Mouse (Mus musculus): ENCODE measurements around the gene Ptn. TPM values are rescaled to one million over a fixed set of nuclear protein-coding genes. Genes with fewer than 3 reads are reported as not detected.
A peak's percentile ranks its signal among the peaks of the same experiment; 100 is the strongest.
"Not testable (repeated sequence)": the region's sequence is repeated elsewhere in the genome, so short reads cannot be mapped to it uniquely, and the experiment has no call there.

The Ptn gene
- polyA plus RNA-seq, 1 experiment from 2014 or later: 774 TPM

GRCm38 (mm10) chr6:36777567-36778337 lies 32.3 kb downstream of the Ptn start:
- peak overlapping the region; percentile 70 for H3K27ac ChIP-seq
- H3K4me3 ChIP-seq: no peak overlapping the region
- peaks cover 5% of the 10 kb centered on the region; the same call in 1 of the 2 replicates for H3K36me3 ChIP-seq
- no peaks in the 10 kb centered on the region for H3K9me3 ChIP-seq
- peaks cover 66% of the 10 kb centered on the region for H3K4me1 ChIP-seq (replicated peaks)
- ATAC-seq (ENCODE audit: low FRiP score): 0 out of 2 replicates have a peak, but pooled peaks have one; percentile 25
- 27% methylated on average over 7 of the region's 7 CpGs for WGBS
- H3K4me2 ChIP-seq: no peak overlapping the region
- no peak overlapping the region for H3K9ac ChIP-seq
- peaks cover 20% of the 10 kb centered on the region; the same call in 1 of the 2 replicates for H3K27me3 ChIP-seq

DNA sequence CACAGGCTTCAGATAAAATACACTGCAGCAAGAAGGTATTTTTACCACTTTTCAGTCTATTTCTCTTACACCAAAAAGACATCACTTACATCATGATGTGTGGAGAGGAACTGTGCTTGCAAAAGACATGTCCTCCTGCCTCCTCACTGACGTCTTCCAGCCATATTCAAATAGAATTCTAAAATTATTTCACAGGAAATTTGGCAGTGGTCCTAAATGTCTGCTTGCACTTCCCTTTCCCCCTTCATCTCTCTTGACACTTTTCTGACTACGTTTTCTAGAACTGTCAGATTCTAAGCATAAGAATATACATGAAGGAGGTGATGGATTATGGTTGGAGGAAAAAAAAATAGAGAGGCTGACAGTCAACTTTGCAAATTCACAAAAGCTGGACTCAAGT lies 33.0 kb downstream of the Ptn start:
- 22% methylated on average over 2 of the region's 2 CpGs for WGBS
- Histone ChIP-seq H3K27me3 (peaks cover 24% of the 10 kb centered on the region), H3K4me1 (replicated peaks) (peaks cover 63% of the 10 kb centered on the region)

DNA sequence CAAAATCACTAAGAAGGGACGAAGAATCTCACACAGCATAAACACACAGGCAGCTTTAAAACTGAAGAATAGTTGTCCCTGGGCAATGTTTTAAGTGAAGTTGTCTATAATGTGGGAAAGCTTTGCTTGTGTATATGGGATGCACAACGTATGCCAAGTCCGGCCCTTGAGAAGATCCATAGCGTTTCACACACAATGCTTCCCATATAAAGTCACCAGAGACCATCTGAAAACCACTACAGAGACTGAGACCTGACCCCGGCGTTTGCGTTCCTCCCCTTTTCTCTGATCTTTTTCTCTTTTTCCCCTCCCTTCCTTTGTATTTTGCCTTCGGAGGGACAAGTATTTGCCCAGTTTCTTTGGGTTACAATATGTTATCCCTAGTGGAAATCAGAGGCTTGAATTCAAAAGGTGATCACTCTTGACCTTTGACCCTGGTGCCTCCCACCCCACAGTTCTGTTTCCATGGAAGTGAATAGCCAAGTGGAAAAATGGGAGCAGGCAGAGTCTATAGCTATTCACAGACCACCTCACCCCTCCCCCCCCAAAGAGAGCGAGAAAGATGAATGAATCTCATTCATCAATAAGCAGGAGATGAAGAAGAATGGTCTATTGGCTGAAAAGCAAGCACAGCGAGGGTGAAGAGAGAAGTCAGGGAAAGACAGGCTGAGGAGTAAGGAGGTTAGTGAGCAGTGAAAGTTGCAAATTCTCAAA lies 34.2 kb downstream of the Ptn start:
- Histone ChIP-seq H3K9me3 (no peaks in the 10 kb centered on the region), H3K36me3 (peaks cover 9% of the 10 kb centered on the region; the same call in 1 of the 2 replicates), H3K27me3 (peaks cover 35% of the 10 kb centered on the region), H3K4me2 (no peak overlapping the region), H3K9ac (no peak overlapping the region), H3K4me1 (replicated peaks) (peaks cover 65% of the 10 kb centered on the region), H3K4me3 (no peak overlapping the region), H3K27ac (peak overlapping the region; percentile 80; the same call in 1 of the 2 replicates)
- ATAC-seq (ENCODE audit: low FRiP score): peak; percentile 82
- 13% methylated on average over 10 of the region's 10 CpGs for WGBS

More for the DNA sequence above, 33.0 kb downstream of the Ptn start:
- Histone ChIP-seq H3K36me3 (peaks cover 7% of the 10 kb centered on the region; the same call in 1 of the 2 replicates), H3K9ac (no peak overlapping the region), H3K4me2 (no peak overlapping the region), H3K27ac (peak overlapping the region; percentile 70), H3K4me3 (no peak overlapping the region), H3K9me3 (no peaks in the 10 kb centered on the region)
- no peak for ATAC-seq (ENCODE audit: low FRiP score)

- peaks cover 45% of the 10 kb centered on the region for H3K4me1 ChIP-seq (replicated peaks)
- H3K9ac ChIP-seq: no peak overlapping the region
- WGBS: 80% methylated on average over 2 of the region's 2 CpGs
- ATAC-seq (ENCODE audit: low FRiP score): no peak
- peaks cover 32% of the 10 kb centered on the region for H3K27me3 ChIP-seq
- no peak overlapping the region for H3K4me3 ChIP-seq
- no peaks in the 10 kb centered on the region for H3K9me3 ChIP-seq
- no peak overlapping the region for H3K27ac ChIP-seq
- peaks cover 5% of the 10 kb centered on the region; the same call in 1 of the 2 replicates for H3K36me3 ChIP-seq
- no peak overlapping the region for H3K4me2 ChIP-seq
These were observed 37.5 kb downstream of the Ptn start for GRCm38 (mm10) chr6:36772541-36772940.

GRCm38 (mm10) chr6:36769012-36769411 lies 41.0 kb downstream of the Ptn start:
- Histone ChIP-seq H3K27ac (no peak overlapping the region), H3K4me1 (replicated peaks) (peaks cover 15% of the 10 kb centered on the region), H3K27me3 (peaks cover 32% of the 10 kb centered on the region), H3K36me3 (peaks cover 14% of the 10 kb centered on the region; the same call in 1 of the 2 replicates), H3K9ac (no peak overlapping the region), H3K9me3 (no peaks in the 10 kb centered on the region), H3K4me3 (no peak overlapping the region), H3K4me2 (no peak overlapping the region)
- 0 out of 2 replicates have a peak, but pooled peaks have one; percentile 39 for ATAC-seq (ENCODE audit: low FRiP score)
- 78% methylated on average over 3 of the region's 3 CpGs for WGBS

DNA sequence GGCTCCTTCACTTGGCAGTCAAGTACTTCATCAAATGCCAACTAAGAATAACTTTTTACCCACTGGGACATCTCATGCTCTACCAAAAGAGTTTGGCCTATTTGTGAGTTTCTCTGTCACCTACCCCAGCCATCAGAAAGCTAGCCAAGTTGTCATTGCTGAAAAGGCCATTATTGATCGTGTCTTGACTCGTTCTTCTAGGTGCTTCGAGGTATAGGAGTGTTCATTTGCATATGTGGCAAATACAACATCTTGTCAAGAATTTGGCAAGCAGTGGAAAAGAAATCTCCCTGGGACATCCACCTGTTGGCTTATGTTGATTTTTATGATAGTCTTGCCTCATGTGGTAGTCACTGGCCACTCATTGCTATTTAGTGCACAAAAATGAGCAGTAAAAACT lies 43.1 kb downstream of the Ptn start:
- H3K27ac ChIP-seq: no peak overlapping the region
- ATAC-seq (ENCODE audit: low FRiP score): no peak
- no peak overlapping the region for H3K4me3 ChIP-seq
- H3K9ac ChIP-seq: no peak overlapping the region
- H3K27me3 ChIP-seq: peaks cover 24% of the 10 kb centered on the region
- H3K9me3 ChIP-seq: no peaks in the 10 kb centered on the region
- peaks cover 11% of the 10 kb centered on the region for H3K4me1 ChIP-seq (replicated peaks)
- no peak overlapping the region for H3K4me2 ChIP-seq
- WGBS: 90% methylated on average over 3 of the region's 3 CpGs
- peaks cover 12% of the 10 kb centered on the region; the same call in 1 of the 2 replicates for H3K36me3 ChIP-seq

- Histone ChIP-seq H3K9ac (no peak overlapping the region), H3K27ac (peak overlapping the region; percentile 60; the same call in 1 of the 2 replicates), H3K4me2 (no peak overlapping the region), H3K36me3 (peaks cover under 1% of the 10 kb centered on the region; the same call in 1 of the 2 replicates), H3K4me1 (replicated peaks) (peaks cover 13% of the 10 kb centered on the region), H3K4me3 (no peak overlapping the region), H3K9me3 (no peaks in the 10 kb centered on the region), H3K27me3 (no peaks in the 10 kb centered on the region)
- 0 out of 2 replicates have a peak, but pooled peaks have one; percentile 43 for ATAC-seq (ENCODE audit: low FRiP score)
- 46% methylated on average over 10 of the region's 10 CpGs for WGBS
These were observed 54.8 kb downstream of the Ptn start for GRCm38 (mm10) chr6:36755001-36755885.

- Histone ChIP-seq H3K27ac (peak overlapping the region; percentile 52; the same call in 1 of the 2 replicates), H3K4me1 (replicated peaks) (peaks cover 13% of the 10 kb centered on the region), H3K9ac (no peak overlapping the region), H3K27me3 (no peaks in the 10 kb centered on the region), H3K4me3 (no peak overlapping the region), H3K9me3 (no peaks in the 10 kb centered on the region), H3K36me3 (peaks cover 4% of the 10 kb centered on the region; the same call in 1 of the 2 replicates), H3K4me2 (no peak overlapping the region)
- peak; percentile 61; the same call in 1 of the 2 replicates for ATAC-seq (ENCODE audit: low FRiP score)
- WGBS: 54% methylated on average over 6 of the region's 6 CpGs
These were observed 57.1 kb downstream of the Ptn start for GRCm38 (mm10) chr6:36752887-36753286.

DNA sequence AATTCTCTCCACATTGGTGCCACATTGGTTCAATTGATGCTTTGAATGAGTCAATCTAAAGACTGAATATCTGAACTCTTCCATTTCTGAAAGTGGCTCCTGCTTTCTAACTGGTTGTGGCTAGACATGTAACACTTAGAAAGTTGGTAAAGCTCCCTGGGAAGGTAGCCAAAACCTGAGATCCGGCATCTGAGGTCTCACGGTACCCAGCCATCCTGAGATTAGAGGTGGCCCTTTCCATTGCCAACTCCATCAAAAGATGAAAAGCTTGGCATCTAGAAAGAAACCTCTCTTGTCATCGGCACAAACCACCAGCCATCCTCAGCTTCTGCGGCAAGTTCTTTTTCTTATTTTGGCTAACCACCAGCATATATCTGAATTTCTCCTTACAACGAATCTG lies 70.2 kb downstream of the Ptn start:
- no peaks in the 10 kb centered on the region for H3K27me3 ChIP-seq
- H3K36me3 ChIP-seq: peaks cover 60% of the 10 kb centered on the region
- H3K9ac ChIP-seq: no peak overlapping the region
- H3K9me3 ChIP-seq: no peaks in the 10 kb centered on the region
- WGBS: 92% methylated on average over 5 of the region's 5 CpGs
- H3K27ac ChIP-seq: no peak overlapping the region
- no peak for ATAC-seq (ENCODE audit: low FRiP score)
- H3K4me2 ChIP-seq: no peak overlapping the region
- no peaks in the 10 kb centered on the region for H3K4me1 ChIP-seq (replicated peaks)
- H3K4me3 ChIP-seq: no peak overlapping the region

DNA sequence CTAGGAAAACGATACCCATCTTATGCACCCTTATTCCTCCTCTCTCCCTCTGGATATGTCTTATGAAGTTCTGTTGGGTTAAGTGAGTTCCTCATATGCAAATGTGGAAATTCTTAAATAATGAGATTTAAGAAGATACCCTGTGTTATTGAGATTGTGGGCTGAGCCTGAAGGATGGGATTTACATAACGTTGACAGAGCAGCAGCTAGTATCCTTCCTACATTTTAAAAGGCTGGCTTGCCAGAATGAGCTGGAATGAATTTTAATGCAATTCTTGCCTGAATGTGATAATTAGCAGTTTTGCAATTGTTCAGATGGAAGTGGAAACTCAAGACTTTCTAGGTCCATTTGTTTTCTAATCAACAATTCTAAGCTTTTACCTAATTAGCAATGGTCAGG lies 73.3 kb downstream of the Ptn start:
- peaks cover 73% of the 10 kb centered on the region for H3K36me3 ChIP-seq
- no peak overlapping the region for H3K9ac ChIP-seq
- peaks cover 16% of the 10 kb centered on the region for H3K9me3 ChIP-seq
- H3K4me3 ChIP-seq: no peak overlapping the region
- no peak overlapping the region for H3K4me2 ChIP-seq
- no peak for ATAC-seq (ENCODE audit: low FRiP score)
- H3K27ac ChIP-seq: no peak overlapping the region
- no peaks in the 10 kb centered on the region for H3K4me1 ChIP-seq (replicated peaks)
- 75% methylated on average over 2 of the region's 2 CpGs for WGBS
- H3K27me3 ChIP-seq: no peaks in the 10 kb centered on the region

DNA sequence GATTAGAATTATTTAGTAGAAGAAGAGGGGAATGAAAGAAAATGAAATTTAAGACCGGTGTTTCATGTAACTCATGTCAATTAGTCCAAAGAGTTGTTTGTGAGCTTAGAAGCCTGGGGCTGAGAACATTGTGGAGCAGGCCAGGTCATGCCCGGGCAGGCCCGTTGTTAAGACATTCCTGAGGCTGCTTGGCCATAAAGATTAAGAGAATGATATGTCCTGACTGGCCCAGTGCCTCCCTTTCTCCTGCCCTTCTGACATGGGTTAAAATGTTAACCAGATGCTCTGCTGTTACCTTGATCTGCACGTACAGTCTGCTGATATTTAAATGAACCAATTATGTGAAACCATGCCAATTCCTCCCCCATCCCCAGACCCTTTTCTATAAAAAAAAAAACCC lies 74.4 kb downstream of the Ptn start:
- H3K27ac ChIP-seq; H3K4me2 ChIP-seq; H3K9ac ChIP-seq; H3K4me1 ChIP-seq (replicated peaks); ATAC-seq (ENCODE audit: low FRiP score); H3K27me3 ChIP-seq; H3K4me3 ChIP-seq: not testable (repeated sequence)
- 94% methylated on average over 4 of the region's 4 CpGs for WGBS
- Histone ChIP-seq H3K9me3 (peaks cover 27% of the 10 kb centered on the region), H3K36me3 (peaks cover 76% of the 10 kb centered on the region)
